Mouse (Mus musculus) C2C12 (cell line): ENCODE data around the gene Gys1. TPM values are rescaled to one million over a fixed set of nuclear protein-coding genes. Genes with fewer than 3 reads are reported as not detected.
A peak's percentile ranks its signal among the peaks of the same experiment; 100 is the strongest.

Source experiments
- H3K27me3 ChIP-seq: one replicate; pipeline ENCODE4 v1.6.1; 2011; ENCODE audit not compliant: control insufficient read depth, insufficient read depth, insufficient read length
- H3K36me3 ChIP-seq: one replicate; pipeline ENCODE4 v1.6.1; 2011; ENCODE audit not compliant: control insufficient read depth, insufficient read depth
- H3K4me3 ChIP-seq: one replicate; pipeline ENCODE4 v1.5.1; 2011; ENCODE audit warnings: mild to moderate bottlenecking, control low read depth; ENCODE audit not compliant: poor library complexity, insufficient read depth, severe bottlenecking
- H3K79me2 ChIP-seq: one replicate; pipeline ENCODE4 v1.6.1; 2011; ENCODE audit not compliant: control insufficient read depth, insufficient read depth
- H3K79me3 ChIP-seq: one replicate; pipeline ENCODE4 v1.6.1; 2011; ENCODE audit warnings: low read depth, control low read depth
- H3ac ChIP-seq: one replicate; pipeline ENCODE3; 2011; ENCODE audit warnings: low read depth; ENCODE audit not compliant: control insufficient read depth, insufficient read length
- CEBPB ChIP-seq: IDR thresholded peaks from one replicate; pipeline ENCODE4 v1.6.1; 2011; ENCODE audit warnings: low read depth, mild to moderate bottlenecking, control low read depth, moderate library complexity
- CTCF ChIP-seq: IDR thresholded peaks from one replicate; pipeline ENCODE4 v1.5.1; 2011; ENCODE audit not compliant: control insufficient read depth, insufficient read depth, insufficient read length
- FOSL1 ChIP-seq: IDR thresholded peaks from one replicate; pipeline ENCODE4 v1.8.0; 2011; ENCODE audit warnings: mild to moderate bottlenecking, low read length; ENCODE audit not compliant: poor library complexity, insufficient read depth, severe bottlenecking
- MAX ChIP-seq: IDR thresholded peaks from one replicate; pipeline ENCODE4 v1.6.1; 2011; ENCODE audit warnings: mild to moderate bottlenecking, control low read depth
- MYOD1 ChIP-seq: IDR thresholded peaks from one replicate; pipeline ENCODE4 v1.6.1; 2011; ENCODE audit warnings: low read depth; ENCODE audit not compliant: control insufficient read depth, insufficient read length
- MYOG ChIP-seq: IDR thresholded peaks from one replicate; pipeline ENCODE4 v1.6.1; 2011; ENCODE audit not compliant: control insufficient read depth, insufficient read length; ENCODE audit errors: extremely low read depth
- USF1 ChIP-seq: IDR thresholded peaks from one replicate; pipeline ENCODE4 v1.6.1; 2011; ENCODE audit warnings: low read depth, mild to moderate bottlenecking, control low read depth, moderate library complexity
- polyA plus RNA-seq: library from polyadenylated mRNA; unstranded; fragments of >200 nt; fragmentation: generic; extraction: Trizol; gene quantifications from one replicate; pipeline ENCODE4 v1.2.1, GENCODE M21; 2012; ENCODE audit warnings: missing spikeins

Gys1 gene
- polyA plus RNA-seq, 1 experiment: 25.2 TPM

DNA sequence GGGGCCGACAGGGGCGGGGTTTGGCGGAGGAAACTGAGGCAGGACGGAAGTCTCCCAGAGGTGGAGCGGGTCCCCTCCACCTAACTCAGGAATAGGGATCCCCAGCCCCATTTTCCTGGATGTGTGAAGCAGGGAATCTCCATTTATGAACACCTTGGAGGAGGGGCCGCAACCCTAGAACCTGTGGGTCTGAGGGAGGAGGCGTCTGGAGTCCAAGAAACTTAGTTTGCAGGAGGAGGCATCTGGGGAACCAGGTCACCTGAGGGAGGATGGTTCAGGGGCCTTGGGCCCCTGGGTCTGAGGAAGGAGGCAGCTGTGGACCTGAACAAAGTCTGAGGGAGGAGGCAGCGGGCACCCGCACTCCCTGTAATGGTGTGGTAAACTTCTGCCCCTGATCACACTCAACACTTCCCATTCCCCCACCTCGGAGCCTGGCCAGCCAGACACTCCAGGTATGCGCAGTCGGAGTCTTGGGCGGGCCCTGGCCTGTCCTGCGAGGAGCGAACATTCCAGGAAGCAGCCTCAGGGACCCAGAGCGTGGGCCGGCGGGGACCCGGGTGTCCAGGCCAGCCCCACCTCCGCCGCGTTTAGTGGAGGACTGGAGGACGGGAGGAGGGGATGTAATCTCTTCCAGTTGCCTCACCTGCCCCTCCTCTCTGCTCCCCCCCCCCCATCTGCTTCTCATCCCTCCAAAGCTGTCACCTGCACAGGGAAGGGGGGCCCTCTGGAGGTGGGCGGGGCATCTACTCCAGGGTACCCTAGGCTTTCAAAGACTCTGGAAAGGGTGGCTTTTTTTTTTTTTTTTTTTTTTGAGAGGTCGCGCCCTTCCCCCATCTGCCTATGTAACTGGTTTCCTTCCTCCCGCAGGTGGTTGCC lies 20.5 kb upstream of the Gys1 start:
- TF ChIP-seq MAX (no peak), FOSL1 (no peak), MYOG (no peak), CEBPB (no peak), CTCF (no peak), USF1 (no peak), MYOD1 (no peak)
- Histone ChIP-seq H3ac (no peak overlapping the region), H3K27me3 (peaks cover 17% of the 10 kb centered on the region), H3K4me3 (peak overlapping the region; percentile 23), H3K36me3 (no peaks in the 10 kb centered on the region), H3K79me2 (no peaks in the 10 kb centered on the region), H3K79me3 (no peaks in the 10 kb centered on the region)

DNA sequence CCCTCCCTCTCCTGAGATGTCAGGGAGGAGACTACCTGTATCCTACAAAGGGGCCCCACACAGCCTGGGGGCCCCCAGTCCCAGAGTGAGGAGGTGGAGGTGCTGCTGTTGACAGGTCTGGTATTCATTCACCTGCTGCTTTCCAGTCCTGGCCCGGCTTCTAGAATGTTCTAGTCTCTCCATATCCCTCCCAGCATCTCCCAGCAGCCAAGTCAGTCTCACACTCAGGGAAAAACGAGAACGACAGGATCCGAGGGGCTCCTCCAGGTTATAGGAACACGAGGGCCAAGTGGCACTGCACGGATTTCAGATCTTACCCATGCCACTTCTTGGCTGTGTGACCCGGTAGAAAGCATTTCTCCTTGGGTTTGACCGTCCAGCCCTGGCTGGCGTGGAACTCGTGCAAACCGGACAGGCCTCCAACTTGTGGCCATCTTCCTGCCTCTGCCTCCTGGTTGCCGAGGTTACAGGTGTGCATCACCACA lies 19.9 kb upstream of the Gys1 start:
- no peaks in the 10 kb centered on the region for H3K79me2 ChIP-seq
- peaks cover 12% of the 10 kb centered on the region for H3K27me3 ChIP-seq
- H3K36me3 ChIP-seq: no peaks in the 10 kb centered on the region
- TF ChIP-seq MYOD1 (no peak), MAX (no peak), MYOG (no peak), USF1 (no peak), FOSL1 (no peak), CTCF (no peak), CEBPB (no peak)
- no peaks in the 10 kb centered on the region for H3K79me3 ChIP-seq
- H3K4me3 ChIP-seq: no peak overlapping the region
- no peak overlapping the region for H3ac ChIP-seq

DNA sequence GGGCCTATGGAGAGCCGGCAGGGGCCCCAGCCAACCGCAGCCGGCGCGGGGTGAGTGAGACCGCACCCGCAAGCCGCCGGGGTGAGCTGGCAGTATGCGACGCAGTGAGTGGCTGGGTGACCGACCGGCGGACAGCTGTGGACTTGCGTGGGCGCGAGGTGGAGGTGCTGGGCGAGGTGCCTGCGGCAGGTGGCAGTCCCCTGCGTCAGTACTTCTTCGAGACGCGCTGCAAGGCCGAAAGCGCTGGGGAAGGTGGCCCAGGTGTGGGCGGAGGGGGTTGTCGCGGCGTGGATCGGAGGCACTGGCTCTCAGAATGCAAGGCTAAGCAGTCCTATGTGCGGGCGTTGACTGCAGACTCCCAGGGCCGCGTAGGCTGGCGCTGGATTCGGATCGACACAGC lies 19.0 kb upstream of the Gys1 start:
- Histone ChIP-seq H3K27me3 (peaks cover 12% of the 10 kb centered on the region), H3K79me2 (no peaks in the 10 kb centered on the region), H3K36me3 (peaks cover 4% of the 10 kb centered on the region), H3ac (no peak overlapping the region), H3K79me3 (no peaks in the 10 kb centered on the region), H3K4me3 (no peak overlapping the region)
- TF ChIP-seq MYOD1 (peak; percentile 52), MYOG (no peak), CEBPB (no peak), USF1 (no peak), FOSL1 (no peak)

DNA sequence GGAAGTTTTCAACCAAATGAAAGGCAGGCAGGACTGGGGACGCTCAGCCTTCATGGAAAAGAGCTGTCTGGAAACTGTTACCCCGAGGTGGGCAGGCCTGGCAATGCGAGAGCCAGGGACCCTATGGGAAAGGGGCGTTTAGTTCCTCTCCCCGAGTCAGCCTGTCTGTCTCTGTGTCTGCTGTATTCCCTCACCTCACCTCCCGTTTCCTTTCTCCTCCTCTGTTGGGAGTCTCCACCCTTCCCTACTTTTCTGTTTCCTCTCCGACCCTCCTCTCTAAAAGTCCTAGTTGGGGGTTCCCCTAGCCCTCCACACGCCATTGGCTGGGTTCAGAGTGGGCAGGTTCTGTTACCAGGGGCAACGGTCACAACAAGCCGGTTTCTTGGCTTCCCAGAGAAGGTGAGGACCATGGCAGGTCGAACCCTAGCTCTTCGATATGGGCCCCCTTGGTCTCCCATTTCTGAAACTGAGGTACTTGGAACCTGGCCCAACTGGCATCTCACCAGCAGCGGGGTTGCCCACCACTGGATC lies 16.6 kb upstream of the Gys1 start:
- TF ChIP-seq USF1 (no peak), MYOG (no peak), CTCF (no peak), FOSL1 (no peak), MYOD1 (no peak), CEBPB (no peak), MAX (no peak)
- no peak overlapping the region for H3ac ChIP-seq
- no peaks in the 10 kb centered on the region for H3K79me2 ChIP-seq
- peaks cover 12% of the 10 kb centered on the region for H3K27me3 ChIP-seq
- H3K4me3 ChIP-seq: no peak overlapping the region
- no peaks in the 10 kb centered on the region for H3K79me3 ChIP-seq
- peaks cover 10% of the 10 kb centered on the region for H3K36me3 ChIP-seq

DNA sequence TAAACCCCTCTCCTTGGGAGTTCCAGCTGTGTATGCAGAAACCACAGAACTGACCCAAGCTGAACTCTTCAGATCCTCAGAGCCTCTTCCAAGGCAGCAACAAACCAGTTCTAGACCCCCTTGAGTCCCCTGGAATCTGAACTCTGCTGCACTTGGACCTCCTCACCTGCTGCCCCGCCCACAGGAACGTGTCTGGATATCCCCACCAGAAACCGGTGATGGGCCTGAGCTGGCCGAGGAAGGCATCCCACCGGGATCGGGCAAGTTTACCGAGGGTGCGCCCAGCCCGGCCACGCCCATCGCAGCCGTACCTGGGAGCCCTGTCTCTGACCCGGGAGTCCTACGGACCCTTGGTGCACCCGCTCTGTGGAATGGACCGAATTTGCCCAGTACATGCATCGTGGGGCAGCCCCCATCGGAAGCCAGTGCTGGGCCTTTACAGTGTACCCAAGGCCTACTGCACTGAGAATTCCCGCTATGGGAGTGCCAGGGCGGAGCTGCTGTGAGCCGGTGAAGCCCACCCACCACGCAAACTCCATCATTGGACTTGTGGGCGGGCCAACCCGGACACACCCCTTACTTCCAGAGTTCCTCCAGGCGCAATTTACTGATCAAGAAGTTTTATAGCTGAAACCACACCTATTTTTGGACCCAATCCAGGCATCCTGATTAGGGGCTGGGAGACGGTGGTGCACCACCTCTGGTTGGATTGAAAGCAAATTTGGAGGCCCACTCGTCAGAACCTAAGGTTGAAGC lies 14.6 kb upstream of the Gys1 start:
- TF ChIP-seq FOSL1 (no peak), CTCF (no peak), MYOG (no peak), MAX (no peak), MYOD1 (no peak), USF1 (no peak), CEBPB (no peak)
- Histone ChIP-seq H3ac (no peak overlapping the region), H3K36me3 (peaks cover 19% of the 10 kb centered on the region), H3K4me3 (no peak overlapping the region), H3K79me3 (no peaks in the 10 kb centered on the region), H3K79me2 (no peaks in the 10 kb centered on the region), H3K27me3 (peaks cover 8% of the 10 kb centered on the region)
